Mouse (Mus musculus): ENCODE measurements around the gene Tmem151b. TPM values are rescaled to one million over a fixed set of nuclear protein-coding genes. Genes with fewer than 3 reads are reported as not detected.
A peak's percentile ranks its signal among the peaks of the same experiment; 100 is the strongest.

The Tmem151b gene
- polyA plus RNA-seq, 1 experiment from 2014 or later = 2.1 TPM

DNA sequence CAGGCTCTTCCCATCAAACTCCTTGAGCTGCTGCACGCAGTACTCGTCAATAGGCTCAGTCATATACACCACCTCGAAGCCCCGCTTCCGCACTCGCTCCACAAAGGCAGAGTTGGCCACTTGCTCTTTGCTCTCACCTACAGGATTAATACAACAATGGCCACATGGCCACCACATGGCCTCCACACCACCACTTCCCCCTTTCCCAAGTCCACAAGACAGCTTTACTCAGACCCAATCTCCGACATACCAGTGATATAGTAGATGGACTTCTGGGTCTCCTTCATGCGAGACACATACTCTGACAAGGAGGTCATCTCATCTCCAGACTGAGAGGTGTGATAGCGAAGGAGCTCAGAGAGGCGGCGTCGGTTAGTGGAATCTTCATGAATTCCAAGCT lies 19.5 kb upstream of the Tmem151b start:
- ATAC-seq (ENCODE audit: insufficient read depth, low FRiP score) = no peak
- WGBS = 87% methylated on average over 12 of the region's 12 CpGs
- no peak overlapping the region for H3K9ac ChIP-seq (ENCODE audit: low read length)
- H3K9me3 ChIP-seq (replicated peaks; ENCODE audit: control insufficient read depth, low read length) = no peaks in the 10 kb centered on the region
- no peaks in the 10 kb centered on the region for H3K27me3 ChIP-seq (ENCODE audit: control insufficient read depth, insufficient read depth, low read length)
- no peak overlapping the region for H3K27ac ChIP-seq (ENCODE audit: low read length)
- no peak overlapping the region for H3K4me3 ChIP-seq (replicated peaks; ENCODE audit: low read length)
- no peak overlapping the region for H3K4me2 ChIP-seq (ENCODE audit: low read depth, low read length)
- H3K36me3 ChIP-seq (ENCODE audit: control insufficient read depth, insufficient read depth, low read length) = peaks cover 48% of the 10 kb centered on the region
- H3K4me1 ChIP-seq (ENCODE audit: control insufficient read depth, insufficient read depth, low read length) = peaks cover 27% of the 10 kb centered on the region

- Histone ChIP-seq H3K4me1 (ENCODE audit: control insufficient read depth, insufficient read depth, low read length) (peaks cover 27% of the 10 kb centered on the region), H3K27ac (ENCODE audit: low read length) (no peak overlapping the region), H3K9me3 (replicated peaks; ENCODE audit: control insufficient read depth, low read length) (no peaks in the 10 kb centered on the region), H3K9ac (ENCODE audit: low read length) (no peak overlapping the region), H3K27me3 (ENCODE audit: control insufficient read depth, insufficient read depth, low read length) (no peaks in the 10 kb centered on the region), H3K4me3 (replicated peaks; ENCODE audit: low read length) (no peak overlapping the region), H3K36me3 (ENCODE audit: control insufficient read depth, insufficient read depth, low read length) (peaks cover 48% of the 10 kb centered on the region), H3K4me2 (ENCODE audit: low read depth, low read length) (no peak overlapping the region)
- 31% methylated on average over 4 of the region's 4 CpGs for WGBS
- no peak for ATAC-seq (ENCODE audit: insufficient read depth, low FRiP score)
Observed at GRCm38 (mm10) chr17:45567162-45567601, 17.7 kb upstream of the Tmem151b start.

DNA sequence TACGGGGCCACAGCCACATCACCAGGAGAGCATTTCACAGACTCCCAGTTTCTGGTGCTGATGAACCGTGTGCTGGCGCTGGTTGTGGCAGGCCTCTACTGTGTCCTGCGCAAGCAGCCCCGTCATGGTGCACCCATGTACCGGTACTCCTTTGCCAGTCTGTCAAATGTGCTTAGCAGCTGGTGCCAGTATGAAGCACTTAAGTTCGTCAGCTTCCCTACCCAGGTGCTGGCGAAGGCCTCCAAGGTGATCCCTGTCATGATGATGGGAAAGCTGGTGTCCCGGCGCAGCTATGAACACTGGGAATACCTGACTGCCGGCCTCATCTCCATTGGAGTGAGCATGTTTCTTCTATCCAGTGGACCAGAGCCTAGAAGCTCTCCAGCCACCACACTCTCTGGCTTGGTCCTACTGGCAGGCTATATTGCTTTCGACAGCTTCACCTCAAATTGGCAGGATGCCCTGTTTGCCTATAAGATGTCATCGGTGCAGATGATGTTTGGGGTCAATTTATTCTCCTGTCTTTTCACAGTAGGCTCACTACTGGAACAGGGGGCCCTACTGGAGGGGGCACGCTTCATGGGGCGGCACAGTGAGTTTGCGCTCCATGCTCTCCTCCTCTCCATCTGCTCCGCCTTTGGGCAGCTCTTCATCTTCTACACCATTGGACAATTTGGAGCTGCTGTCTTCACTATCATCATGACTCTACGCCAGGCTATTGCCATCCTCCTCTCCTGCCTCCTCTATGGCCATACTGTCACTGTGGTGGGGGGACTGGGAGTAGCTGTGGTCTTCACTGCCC lies 17.1 kb upstream of the Tmem151b start:
- Histone ChIP-seq H3K4me1 (ENCODE audit: control insufficient read depth, insufficient read depth, low read length) (peaks cover 23% of the 10 kb centered on the region), H3K9me3 (replicated peaks; ENCODE audit: control insufficient read depth, low read length) (no peaks in the 10 kb centered on the region), H3K27me3 (ENCODE audit: control insufficient read depth, insufficient read depth, low read length) (no peaks in the 10 kb centered on the region), H3K36me3 (ENCODE audit: control insufficient read depth, insufficient read depth, low read length) (peaks cover 44% of the 10 kb centered on the region), H3K4me2 (ENCODE audit: low read depth, low read length) (no peak overlapping the region), H3K9ac (ENCODE audit: low read length) (no peak overlapping the region), H3K4me3 (replicated peaks; ENCODE audit: low read length) (no peak overlapping the region), H3K27ac (ENCODE audit: low read length) (peak overlapping the region; percentile 4; the same call in 1 of the 2 replicates)
- WGBS = 58% methylated on average over 18 of the region's 18 CpGs
- no peak for ATAC-seq (ENCODE audit: insufficient read depth, low FRiP score)

GRCm38 (mm10) chr17:45566031-45566359 lies 16.5 kb upstream of the Tmem151b start:
- H3K36me3 ChIP-seq (ENCODE audit: control insufficient read depth, insufficient read depth, low read length) = peaks cover 38% of the 10 kb centered on the region

DNA sequence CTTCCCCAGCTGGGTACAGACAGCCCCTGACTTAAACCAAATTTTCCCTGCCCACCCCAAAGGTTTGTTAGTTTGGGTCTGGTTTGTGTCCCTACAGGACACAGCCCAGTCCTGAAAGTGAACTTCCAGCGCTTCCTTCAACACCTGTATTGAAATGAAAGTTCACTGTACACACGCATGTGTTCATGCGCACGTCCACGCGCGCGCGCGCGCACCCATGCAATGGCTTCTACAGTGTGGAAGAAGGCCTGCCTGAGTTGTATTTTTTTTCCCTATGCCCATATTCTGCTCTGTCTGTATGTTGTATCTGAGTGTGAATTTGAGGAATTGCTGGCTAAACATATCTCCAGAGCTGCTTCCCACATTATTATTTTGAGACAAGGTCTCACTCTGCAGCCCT lies 15.6 kb upstream of the Tmem151b start:
- 89% methylated on average over 11 of the region's 11 CpGs for WGBS
- Histone ChIP-seq H3K9ac (ENCODE audit: low read length) (peak overlapping the region; percentile 98), H3K36me3 (ENCODE audit: control insufficient read depth, insufficient read depth, low read length) (peaks cover 30% of the 10 kb centered on the region), H3K4me2 (ENCODE audit: low read depth, low read length) (peak overlapping the region; percentile 98), H3K9me3 (replicated peaks; ENCODE audit: control insufficient read depth, low read length) (no peaks in the 10 kb centered on the region), H3K27ac (ENCODE audit: low read length) (peak overlapping the region; percentile 84; the same call in 1 of the 2 replicates), H3K4me3 (replicated peaks; ENCODE audit: low read length) (peak overlapping the region; percentile 96), H3K27me3 (ENCODE audit: control insufficient read depth, insufficient read depth, low read length) (no peaks in the 10 kb centered on the region), H3K4me1 (ENCODE audit: control insufficient read depth, insufficient read depth, low read length) (peaks cover 20% of the 10 kb centered on the region)
- no peak for ATAC-seq (ENCODE audit: insufficient read depth, low FRiP score)

More at GRCm38 (mm10) chr17:45566031-45566359, 16.5 kb upstream of the Tmem151b start:
- WGBS = 81% methylated on average over 1 of the region's 1 CpGs
- no peak for ATAC-seq (ENCODE audit: insufficient read depth, low FRiP score)
- H3K4me3 ChIP-seq (replicated peaks; ENCODE audit: low read length) = no peak overlapping the region
- H3K9me3 ChIP-seq (replicated peaks; ENCODE audit: control insufficient read depth, low read length) = no peaks in the 10 kb centered on the region
- no peaks in the 10 kb centered on the region for H3K27me3 ChIP-seq (ENCODE audit: control insufficient read depth, insufficient read depth, low read length)
- peaks cover 21% of the 10 kb centered on the region for H3K4me1 ChIP-seq (ENCODE audit: control insufficient read depth, insufficient read depth, low read length)
- no peak overlapping the region for H3K4me2 ChIP-seq (ENCODE audit: low read depth, low read length)
- no peak overlapping the region for H3K9ac ChIP-seq (ENCODE audit: low read length)
- H3K27ac ChIP-seq (ENCODE audit: low read length) = no peak overlapping the region

DNA sequence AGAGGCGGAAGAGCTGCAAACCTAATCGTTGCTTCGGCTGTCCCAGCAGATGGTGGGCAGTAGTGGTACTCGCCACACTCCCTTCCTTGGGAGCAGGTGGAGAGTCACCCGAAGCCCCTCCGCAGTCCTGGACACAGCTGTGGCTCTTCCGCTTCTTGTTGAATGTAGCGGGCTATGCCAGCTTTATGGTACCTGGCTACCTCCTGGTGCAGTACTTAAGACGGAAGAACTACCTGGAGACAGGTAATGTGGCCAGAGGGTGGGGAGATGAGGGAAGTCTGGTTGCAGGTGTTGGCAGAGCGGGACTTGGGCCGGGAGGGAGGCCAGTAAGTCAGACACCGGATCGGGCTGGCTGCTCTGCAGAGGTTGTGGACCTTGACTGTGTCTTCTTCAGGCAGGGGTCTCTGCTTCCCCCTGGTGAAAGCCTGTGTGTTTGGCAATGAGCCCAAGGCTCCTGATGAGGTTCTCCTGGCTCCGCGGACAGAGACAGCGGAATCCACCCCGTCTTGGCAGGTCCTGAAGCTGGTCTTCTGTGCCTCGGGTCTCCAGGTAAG lies 15.1 kb upstream of the Tmem151b start:
- Histone ChIP-seq H3K27ac (ENCODE audit: low read length) (peak overlapping the region; percentile 84), H3K9me3 (replicated peaks; ENCODE audit: control insufficient read depth, low read length) (no peaks in the 10 kb centered on the region), H3K36me3 (ENCODE audit: control insufficient read depth, insufficient read depth, low read length) (peaks cover 26% of the 10 kb centered on the region), H3K27me3 (ENCODE audit: control insufficient read depth, insufficient read depth, low read length) (no peaks in the 10 kb centered on the region), H3K4me3 (replicated peaks; ENCODE audit: low read length) (peak overlapping the region; percentile 96), H3K9ac (ENCODE audit: low read length) (peak overlapping the region; percentile 98), H3K4me2 (ENCODE audit: low read depth, low read length) (peak overlapping the region; percentile 98), H3K4me1 (ENCODE audit: control insufficient read depth, insufficient read depth, low read length) (peaks cover 15% of the 10 kb centered on the region)
- 6% methylated on average over 18 of the region's 18 CpGs for WGBS
- ATAC-seq (ENCODE audit: insufficient read depth, low FRiP score) = no peak

DNA sequence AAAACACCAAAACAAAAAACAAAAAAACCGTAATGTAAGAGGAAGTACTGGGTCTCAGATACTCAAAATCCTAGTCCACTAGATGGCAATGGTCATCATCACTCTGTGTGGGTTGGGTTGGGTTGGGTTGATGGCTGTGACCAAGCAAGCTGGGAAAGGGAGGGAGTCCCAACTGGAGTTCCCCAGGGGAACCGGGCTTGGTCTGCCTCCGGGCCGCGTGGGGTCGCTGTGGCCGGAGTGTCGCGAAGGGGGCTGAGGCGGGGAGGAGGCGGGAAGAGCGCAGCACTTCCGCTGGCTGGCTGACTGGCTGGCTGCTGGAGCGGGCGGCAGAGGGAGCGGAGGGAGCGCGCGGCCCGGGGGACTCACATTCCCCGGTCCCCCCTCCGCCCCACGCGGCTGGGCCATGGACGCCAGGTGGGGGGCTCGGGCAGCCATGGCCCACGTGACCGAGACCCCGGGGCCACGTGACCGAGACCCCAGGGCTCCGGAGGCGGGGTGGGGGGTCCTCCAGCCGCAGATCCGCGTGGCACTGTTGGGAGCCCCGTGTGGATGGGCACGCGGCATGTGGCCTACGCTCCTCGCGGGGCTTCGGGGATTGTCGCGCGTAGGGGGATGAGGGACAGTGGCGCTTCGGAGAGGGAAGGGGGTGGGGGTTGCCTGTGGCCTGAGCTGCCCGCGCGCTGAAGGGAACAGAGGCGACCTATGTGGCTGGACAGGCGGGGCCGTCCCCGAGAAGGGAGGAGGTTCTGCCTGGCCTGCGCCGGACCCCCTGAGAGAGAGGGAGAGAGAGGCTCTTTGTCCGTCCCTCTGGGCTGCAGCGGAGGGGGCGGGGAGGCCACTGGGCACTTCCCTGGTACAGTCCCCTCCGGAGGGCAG lies 14.4 kb upstream of the Tmem151b start, which contains the start of gene Slc35b2:
Slc35b2 (plus strand) TSS at position 220 of the 876 bp plus-strand sequence.
- Histone ChIP-seq H3K9ac (ENCODE audit: low read length) (peak within 1 kb of the TSS; percentile 98), H3K9me3 (replicated peaks; ENCODE audit: control insufficient read depth, low read length) (no peaks in the 10 kb centered on the region), H3K27ac (ENCODE audit: low read length) (peak within 1 kb of the TSS; percentile 84), H3K36me3 (ENCODE audit: control insufficient read depth, insufficient read depth, low read length) (peaks cover 19% of the 10 kb centered on the region), H3K4me3 (replicated peaks; ENCODE audit: low read length) (peak within 1 kb of the TSS; percentile 96), H3K27me3 (ENCODE audit: control insufficient read depth, insufficient read depth, low read length) (no peaks in the 10 kb centered on the region), H3K4me2 (ENCODE audit: low read depth, low read length) (peak within 1 kb of the TSS; percentile 98), H3K4me1 (ENCODE audit: control insufficient read depth, insufficient read depth, low read length) (peaks cover 14% of the 10 kb centered on the region)
- peak; percentile 91 for ATAC-seq (ENCODE audit: insufficient read depth, low FRiP score)
- under 1% methylated on average over 59 of the region's 61 CpGs for WGBS

GRCm38 (mm10) chr17:45563216-45563615 lies 13.7 kb upstream of the Tmem151b start:
- ATAC-seq (ENCODE audit: insufficient read depth, low FRiP score) = no peak
- H3K4me3 ChIP-seq (replicated peaks; ENCODE audit: low read length) = no peak overlapping the region
- no peaks in the 10 kb centered on the region for H3K27me3 ChIP-seq (ENCODE audit: control insufficient read depth, insufficient read depth, low read length)
- H3K4me2 ChIP-seq (ENCODE audit: low read depth, low read length) = no peak overlapping the region
- no peak overlapping the region for H3K9ac ChIP-seq (ENCODE audit: low read length)
- 68% methylated on average over 12 of the region's 12 CpGs for WGBS
- H3K27ac ChIP-seq (ENCODE audit: low read length) = no peak overlapping the region
- no peaks in the 10 kb centered on the region for H3K9me3 ChIP-seq (replicated peaks; ENCODE audit: control insufficient read depth, low read length)
- peaks cover 13% of the 10 kb centered on the region for H3K36me3 ChIP-seq (ENCODE audit: control insufficient read depth, insufficient read depth, low read length)
- peaks cover 14% of the 10 kb centered on the region for H3K4me1 ChIP-seq (ENCODE audit: control insufficient read depth, insufficient read depth, low read length)

Measured in stomach, embryonic 16.5 days (tissue).